Mouse (Mus musculus): ENCODE results near the gene Dpysl4. TPM values are rescaled to one million over a fixed set of nuclear protein-coding genes. Genes with fewer than 3 reads are reported as not detected.

Gene Dpysl4
- polyA plus RNA-seq, 1 experiment from 2014 or later, result 24.1 TPM

- no peak for ATAC-seq (ENCODE audit: insufficient number of reproducible peaks, insufficient read depth, low FRiP score, low read depth)
- Histone ChIP-seq H3K27ac (ENCODE audit: low read length) (no peak overlapping the region), H3K4me3 (ENCODE audit: low read depth, low read length) (no peak overlapping the region), H3K27me3 (ENCODE audit: control insufficient read depth, insufficient read depth, low read length) (no peaks in the 10 kb centered on the region), H3K9ac (replicated peaks; ENCODE audit: low read depth, low read length) (no peak overlapping the region), H3K4me1 (ENCODE audit: control insufficient read depth, insufficient read depth, low read length) (no peaks in the 10 kb centered on the region), H3K36me3 (ENCODE audit: control insufficient read depth, insufficient read depth, low read length) (peaks cover 6% of the 10 kb centered on the region), H3K4me2 (replicated peaks; ENCODE audit: low read depth, low read length) (no peak overlapping the region), H3K9me3 (ENCODE audit: control insufficient read depth, low read depth, low read length) (no peaks in the 10 kb centered on the region)
- 89% methylated on average over 5 of the region's 5 CpGs for WGBS
These were observed 6.9 kb downstream of the Dpysl4 start for GRCm38 (mm10) chr7:139092676-139093075.

GRCm38 (mm10) chr7:139093124-139093523 is 7.3 kb downstream of the Dpysl4 start:
- ATAC-seq (ENCODE audit: insufficient number of reproducible peaks, insufficient read depth, low FRiP score, low read depth), result no peak
- H3K9me3 ChIP-seq (ENCODE audit: control insufficient read depth, low read depth, low read length), result no peaks in the 10 kb centered on the region
- H3K27ac ChIP-seq (ENCODE audit: low read length), result no peak overlapping the region
- no peak overlapping the region for H3K4me3 ChIP-seq (ENCODE audit: low read depth, low read length)
- H3K36me3 ChIP-seq (ENCODE audit: control insufficient read depth, insufficient read depth, low read length), result peaks cover 6% of the 10 kb centered on the region
- no peaks in the 10 kb centered on the region for H3K27me3 ChIP-seq (ENCODE audit: control insufficient read depth, insufficient read depth, low read length)
- WGBS, result 85% methylated on average over 5 of the region's 5 CpGs
- no peak overlapping the region for H3K4me2 ChIP-seq (replicated peaks; ENCODE audit: low read depth, low read length)
- no peaks in the 10 kb centered on the region for H3K4me1 ChIP-seq (ENCODE audit: control insufficient read depth, insufficient read depth, low read length)
- H3K9ac ChIP-seq (replicated peaks; ENCODE audit: low read depth, low read length), result no peak overlapping the region

- H3K4me1 ChIP-seq (ENCODE audit: control insufficient read depth, insufficient read depth, low read length), result no peaks in the 10 kb centered on the region
- peaks cover 6% of the 10 kb centered on the region for H3K36me3 ChIP-seq (ENCODE audit: control insufficient read depth, insufficient read depth, low read length)
- WGBS, result 79% methylated on average over 7 of the region's 7 CpGs
- H3K27ac ChIP-seq (ENCODE audit: low read length), result no peak overlapping the region
- H3K27me3 ChIP-seq (ENCODE audit: control insufficient read depth, insufficient read depth, low read length), result no peaks in the 10 kb centered on the region
- H3K9me3 ChIP-seq (ENCODE audit: control insufficient read depth, low read depth, low read length), result no peaks in the 10 kb centered on the region
- no peak overlapping the region for H3K9ac ChIP-seq (replicated peaks; ENCODE audit: low read depth, low read length)
- ATAC-seq (ENCODE audit: insufficient number of reproducible peaks, insufficient read depth, low FRiP score, low read depth), result no peak
- H3K4me3 ChIP-seq (ENCODE audit: low read depth, low read length), result no peak overlapping the region
- H3K4me2 ChIP-seq (replicated peaks; ENCODE audit: low read depth, low read length), result no peak overlapping the region
These were observed 8.0 kb downstream of the Dpysl4 start for GRCm38 (mm10) chr7:139093781-139094180.

- 85% methylated on average over 6 of the region's 6 CpGs for WGBS
- H3K9me3 ChIP-seq (ENCODE audit: control insufficient read depth, low read depth, low read length), result no peaks in the 10 kb centered on the region
- ATAC-seq (ENCODE audit: insufficient number of reproducible peaks, insufficient read depth, low FRiP score, low read depth), result no peak
- H3K9ac ChIP-seq (replicated peaks; ENCODE audit: low read depth, low read length), result no peak overlapping the region
- H3K4me2 ChIP-seq (replicated peaks; ENCODE audit: low read depth, low read length), result no peak overlapping the region
- H3K4me3 ChIP-seq (ENCODE audit: low read depth, low read length), result no peak overlapping the region
- H3K27ac ChIP-seq (ENCODE audit: low read length), result no peak overlapping the region
- no peaks in the 10 kb centered on the region for H3K4me1 ChIP-seq (ENCODE audit: control insufficient read depth, insufficient read depth, low read length)
- no peaks in the 10 kb centered on the region for H3K27me3 ChIP-seq (ENCODE audit: control insufficient read depth, insufficient read depth, low read length)
- H3K36me3 ChIP-seq (ENCODE audit: control insufficient read depth, insufficient read depth, low read length), result peaks cover 6% of the 10 kb centered on the region
These were observed 9.0 kb downstream of the Dpysl4 start for GRCm38 (mm10) chr7:139094761-139095160.

GRCm38 (mm10) chr7:139095282-139095681 is 9.5 kb downstream of the Dpysl4 start:
- no peak overlapping the region for H3K27ac ChIP-seq (ENCODE audit: low read length)
- H3K4me2 ChIP-seq (replicated peaks; ENCODE audit: low read depth, low read length), result no peak overlapping the region
- no peaks in the 10 kb centered on the region for H3K9me3 ChIP-seq (ENCODE audit: control insufficient read depth, low read depth, low read length)
- 85% methylated on average over 7 of the region's 7 CpGs for WGBS
- no peaks in the 10 kb centered on the region for H3K4me1 ChIP-seq (ENCODE audit: control insufficient read depth, insufficient read depth, low read length)
- ATAC-seq (ENCODE audit: insufficient number of reproducible peaks, insufficient read depth, low FRiP score, low read depth), result no peak
- H3K9ac ChIP-seq (replicated peaks; ENCODE audit: low read depth, low read length), result no peak overlapping the region
- H3K27me3 ChIP-seq (ENCODE audit: control insufficient read depth, insufficient read depth, low read length), result no peaks in the 10 kb centered on the region
- H3K36me3 ChIP-seq (ENCODE audit: control insufficient read depth, insufficient read depth, low read length), result peaks cover 6% of the 10 kb centered on the region
- H3K4me3 ChIP-seq (ENCODE audit: low read depth, low read length), result no peak overlapping the region

GRCm38 (mm10) chr7:139096399-139096798 is 10.6 kb downstream of the Dpysl4 start:
- H3K4me1 ChIP-seq (ENCODE audit: control insufficient read depth, insufficient read depth, low read length), result no peaks in the 10 kb centered on the region
- peaks cover 2% of the 10 kb centered on the region for H3K36me3 ChIP-seq (ENCODE audit: control insufficient read depth, insufficient read depth, low read length)
- H3K27me3 ChIP-seq (ENCODE audit: control insufficient read depth, insufficient read depth, low read length), result no peaks in the 10 kb centered on the region
- H3K27ac ChIP-seq (ENCODE audit: low read length), result no peak overlapping the region
- 93% methylated on average over 6 of the region's 6 CpGs for WGBS
- H3K9ac ChIP-seq (replicated peaks; ENCODE audit: low read depth, low read length), result no peak overlapping the region
- no peaks in the 10 kb centered on the region for H3K9me3 ChIP-seq (ENCODE audit: control insufficient read depth, low read depth, low read length)
- no peak for ATAC-seq (ENCODE audit: insufficient number of reproducible peaks, insufficient read depth, low FRiP score, low read depth)
- H3K4me3 ChIP-seq (ENCODE audit: low read depth, low read length), result no peak overlapping the region
- H3K4me2 ChIP-seq (replicated peaks; ENCODE audit: low read depth, low read length), result no peak overlapping the region

GRCm38 (mm10) chr7:139100531-139101095 is 14.8 kb downstream of the Dpysl4 start:
- Histone ChIP-seq H3K4me3 (ENCODE audit: low read depth, low read length) (no peak overlapping the region), H3K4me1 (ENCODE audit: control insufficient read depth, insufficient read depth, low read length) (no peaks in the 10 kb centered on the region), H3K4me2 (replicated peaks; ENCODE audit: low read depth, low read length) (no peak overlapping the region), H3K9me3 (ENCODE audit: control insufficient read depth, low read depth, low read length) (no peaks in the 10 kb centered on the region), H3K27me3 (ENCODE audit: control insufficient read depth, insufficient read depth, low read length) (no peaks in the 10 kb centered on the region), H3K36me3 (ENCODE audit: control insufficient read depth, insufficient read depth, low read length) (no peaks in the 10 kb centered on the region), H3K9ac (replicated peaks; ENCODE audit: low read depth, low read length) (no peak overlapping the region), H3K27ac (ENCODE audit: low read length) (no peak overlapping the region)
- ATAC-seq (ENCODE audit: insufficient number of reproducible peaks, insufficient read depth, low FRiP score, low read depth), result no peak
- 72% methylated on average over 12 of the region's 12 CpGs for WGBS

GRCm38 (mm10) chr7:139101286-139101804 is 15.5 kb downstream of the Dpysl4 start:
- Histone ChIP-seq H3K4me2 (replicated peaks; ENCODE audit: low read depth, low read length) (no peak overlapping the region), H3K9ac (replicated peaks; ENCODE audit: low read depth, low read length) (no peak overlapping the region), H3K9me3 (ENCODE audit: control insufficient read depth, low read depth, low read length) (no peaks in the 10 kb centered on the region), H3K27me3 (ENCODE audit: control insufficient read depth, insufficient read depth, low read length) (no peaks in the 10 kb centered on the region), H3K36me3 (ENCODE audit: control insufficient read depth, insufficient read depth, low read length) (no peaks in the 10 kb centered on the region), H3K4me3 (ENCODE audit: low read depth, low read length) (no peak overlapping the region), H3K27ac (ENCODE audit: low read length) (no peak overlapping the region), H3K4me1 (ENCODE audit: control insufficient read depth, insufficient read depth, low read length) (no peaks in the 10 kb centered on the region)
- ATAC-seq (ENCODE audit: insufficient number of reproducible peaks, insufficient read depth, low FRiP score, low read depth), result no peak
- WGBS, result 75% methylated on average over 10 of the region's 10 CpGs

- Histone ChIP-seq H3K9ac (replicated peaks; ENCODE audit: low read depth, low read length) (no peak overlapping the region), H3K27ac (ENCODE audit: low read length) (no peak overlapping the region), H3K4me3 (ENCODE audit: low read depth, low read length) (no peak overlapping the region), H3K4me1 (ENCODE audit: control insufficient read depth, insufficient read depth, low read length) (no peaks in the 10 kb centered on the region), H3K27me3 (ENCODE audit: control insufficient read depth, insufficient read depth, low read length) (no peaks in the 10 kb centered on the region), H3K9me3 (ENCODE audit: control insufficient read depth, low read depth, low read length) (no peaks in the 10 kb centered on the region), H3K4me2 (replicated peaks; ENCODE audit: low read depth, low read length) (no peak overlapping the region), H3K36me3 (ENCODE audit: control insufficient read depth, insufficient read depth, low read length) (no peaks in the 10 kb centered on the region)
- 73% methylated on average over 3 of the region's 3 CpGs for WGBS
- ATAC-seq (ENCODE audit: insufficient number of reproducible peaks, insufficient read depth, low FRiP score, low read depth), result no peak
These were observed 16.0 kb downstream of the Dpysl4 start for GRCm38 (mm10) chr7:139101826-139102225.
